Mouse (Mus musculus): ENCODE measurements around the gene Bcas2.

- TF ChIP-seq CTCF (IDR thresholded peaks at IDR 0.05) = no peak
- no peak for TF ChIP-seq POLR2A (IDR thresholded peaks at IDR 0.05; ENCODE audit: insufficient read depth, low read depth, low read length)
These were observed 39.6 kb downstream of the Bcas2 start for GRCm38 (mm10) chr3:103211101-103211500.

All from heart, adult 2 months (tissue).